Mouse (Mus musculus): ENCODE measurements around the gene Rnf113a2. TPM values are rescaled to one million over a fixed set of nuclear protein-coding genes. Genes with fewer than 3 reads are reported as not detected.

Gene Rnf113a2
- polyA plus RNA-seq, 1 experiment from 2014 or later: 30.7 TPM

DNA sequence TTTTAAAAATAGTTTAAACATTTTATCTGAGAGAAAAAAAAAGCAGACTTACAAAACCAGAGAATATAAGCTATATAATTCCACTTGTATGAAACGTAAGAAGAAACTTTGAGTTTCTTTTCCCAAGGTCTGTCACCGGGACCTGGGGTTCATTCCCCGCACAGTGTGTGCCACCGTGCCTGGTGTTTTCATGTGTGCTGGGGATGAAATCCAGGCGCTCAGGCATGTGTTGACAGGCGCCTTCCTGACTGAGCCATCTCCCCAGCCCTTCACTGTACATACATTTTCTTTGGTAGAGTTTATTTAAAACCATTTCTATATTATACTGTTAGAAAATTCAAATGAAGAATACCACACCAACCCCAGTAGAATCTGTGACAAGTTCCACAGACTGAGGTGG lies 26.7 kb upstream of the Rnf113a2 start:
- H3K27me3 ChIP-seq (ENCODE audit: control insufficient read depth, insufficient read depth, low read length): no peaks in the 10 kb centered on the region
- H3K4me2 ChIP-seq (ENCODE audit: low read depth, severe bottlenecking): no peak overlapping the region
- H3K36me3 ChIP-seq (ENCODE audit: control insufficient read depth, insufficient read depth, low read length): no peaks in the 10 kb centered on the region
- WGBS: 69% methylated on average over 6 of the region's 6 CpGs
- no peak overlapping the region for H3K9ac ChIP-seq (ENCODE audit: low read length)
- no peak for DNase-seq (ENCODE audit: low spot score)
- ATAC-seq (ENCODE audit: insufficient number of reproducible peaks, low FRiP score, low TSS enrichment, low read depth): no peak
- H3K9me3 ChIP-seq (ENCODE audit: control insufficient read depth, low read length): no peaks in the 10 kb centered on the region
- no peak overlapping the region for H3K4me3 ChIP-seq (ENCODE audit: low read depth, low read length)
- H3K4me1 ChIP-seq (ENCODE audit: control insufficient read depth, insufficient read depth, low read length): no peaks in the 10 kb centered on the region
- no peak overlapping the region for H3K27ac ChIP-seq (replicated peaks; ENCODE audit: low read depth, low read length)

DNA sequence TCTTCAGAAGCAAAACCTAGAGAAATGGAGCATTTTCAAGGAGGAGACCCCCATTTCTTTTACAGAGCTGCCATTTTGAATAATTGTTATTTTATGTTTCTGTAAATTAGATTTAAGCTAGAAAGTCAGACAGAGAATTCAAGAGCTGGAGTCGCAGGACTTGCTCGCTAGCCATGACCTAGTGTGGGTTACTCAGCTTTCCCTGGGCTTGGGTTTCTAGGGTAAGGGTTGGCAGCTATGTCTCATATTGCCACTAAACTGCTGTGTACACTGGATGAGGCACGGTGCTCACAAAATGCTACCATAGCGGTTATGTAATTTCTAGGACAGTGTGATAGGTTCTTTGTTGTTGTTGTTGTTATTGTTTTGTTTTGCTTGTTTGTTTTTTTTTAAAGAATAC lies 24.3 kb upstream of the Rnf113a2 start:
- no peak overlapping the region for H3K4me2 ChIP-seq (ENCODE audit: low read depth, severe bottlenecking)
- no peak for ATAC-seq (ENCODE audit: insufficient number of reproducible peaks, low FRiP score, low TSS enrichment, low read depth)

DNA sequence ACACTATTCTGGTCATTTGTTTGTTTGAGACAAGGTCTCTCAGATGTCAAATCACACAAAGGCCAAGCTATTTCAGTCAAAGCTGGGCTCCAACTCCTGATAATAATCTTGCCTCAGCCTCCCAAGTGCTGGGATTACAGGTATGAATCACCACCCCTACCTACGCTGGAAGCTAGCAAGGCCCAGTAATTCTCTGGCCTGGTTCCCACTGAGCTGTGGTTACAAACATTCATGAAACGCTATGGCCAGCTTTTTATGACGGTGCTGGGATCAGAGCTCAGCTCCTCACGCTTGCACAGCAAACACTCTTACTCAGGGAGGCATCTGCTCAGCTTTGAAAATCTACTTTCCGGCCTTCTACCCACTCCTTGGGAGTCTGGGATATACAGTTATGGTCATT lies 23.1 kb upstream of the Rnf113a2 start:
- 86% methylated on average over 5 of the region's 5 CpGs for WGBS

More for the DNA sequence above, 24.3 kb upstream of the Rnf113a2 start:
- DNase-seq (ENCODE audit: low spot score): no peak
- H3K36me3 ChIP-seq (ENCODE audit: control insufficient read depth, insufficient read depth, low read length): no peaks in the 10 kb centered on the region
- no peak overlapping the region for H3K4me3 ChIP-seq (ENCODE audit: low read depth, low read length)
- no peak overlapping the region for H3K9ac ChIP-seq (ENCODE audit: low read length)
- 95% methylated on average over 4 of the region's 4 CpGs for WGBS
- no peaks in the 10 kb centered on the region for H3K9me3 ChIP-seq (ENCODE audit: control insufficient read depth, low read length)
- H3K27ac ChIP-seq (replicated peaks; ENCODE audit: low read depth, low read length): no peak overlapping the region
- H3K27me3 ChIP-seq (ENCODE audit: control insufficient read depth, insufficient read depth, low read length): no peaks in the 10 kb centered on the region
- no peaks in the 10 kb centered on the region for H3K4me1 ChIP-seq (ENCODE audit: control insufficient read depth, insufficient read depth, low read length)

GRCm38 (mm10) chr12:84396947-84397679 lies 19.9 kb upstream of the Rnf113a2 start:
- Histone ChIP-seq H3K4me1 (ENCODE audit: control insufficient read depth, insufficient read depth, low read length) (no peaks in the 10 kb centered on the region), H3K4me2 (ENCODE audit: low read depth, severe bottlenecking) (no peak overlapping the region), H3K27me3 (ENCODE audit: control insufficient read depth, insufficient read depth, low read length) (no peaks in the 10 kb centered on the region), H3K27ac (replicated peaks; ENCODE audit: low read depth, low read length) (no peak overlapping the region), H3K4me3 (ENCODE audit: low read depth, low read length) (no peak overlapping the region), H3K9ac (ENCODE audit: low read length) (no peak overlapping the region), H3K9me3 (ENCODE audit: control insufficient read depth, low read length) (no peaks in the 10 kb centered on the region), H3K36me3 (ENCODE audit: control insufficient read depth, insufficient read depth, low read length) (no peaks in the 10 kb centered on the region)
- DNase-seq (ENCODE audit: low spot score) (no peak), ATAC-seq (ENCODE audit: insufficient number of reproducible peaks, low FRiP score, low TSS enrichment, low read depth) (no peak)
- 89% methylated on average over 14 of the region's 14 CpGs for WGBS

More for the DNA sequence above, 23.1 kb upstream of the Rnf113a2 start:
- Histone ChIP-seq H3K36me3 (ENCODE audit: control insufficient read depth, insufficient read depth, low read length) (no peaks in the 10 kb centered on the region), H3K4me1 (ENCODE audit: control insufficient read depth, insufficient read depth, low read length) (no peaks in the 10 kb centered on the region), H3K27ac (replicated peaks; ENCODE audit: low read depth, low read length) (no peak overlapping the region), H3K4me2 (ENCODE audit: low read depth, severe bottlenecking) (no peak overlapping the region), H3K9ac (ENCODE audit: low read length) (no peak overlapping the region), H3K27me3 (ENCODE audit: control insufficient read depth, insufficient read depth, low read length) (no peaks in the 10 kb centered on the region), H3K9me3 (ENCODE audit: control insufficient read depth, low read length) (no peaks in the 10 kb centered on the region), H3K4me3 (ENCODE audit: low read depth, low read length) (no peak overlapping the region)
- no peak for DNase-seq (ENCODE audit: low spot score)
- no peak for ATAC-seq (ENCODE audit: insufficient number of reproducible peaks, low FRiP score, low TSS enrichment, low read depth)

DNA sequence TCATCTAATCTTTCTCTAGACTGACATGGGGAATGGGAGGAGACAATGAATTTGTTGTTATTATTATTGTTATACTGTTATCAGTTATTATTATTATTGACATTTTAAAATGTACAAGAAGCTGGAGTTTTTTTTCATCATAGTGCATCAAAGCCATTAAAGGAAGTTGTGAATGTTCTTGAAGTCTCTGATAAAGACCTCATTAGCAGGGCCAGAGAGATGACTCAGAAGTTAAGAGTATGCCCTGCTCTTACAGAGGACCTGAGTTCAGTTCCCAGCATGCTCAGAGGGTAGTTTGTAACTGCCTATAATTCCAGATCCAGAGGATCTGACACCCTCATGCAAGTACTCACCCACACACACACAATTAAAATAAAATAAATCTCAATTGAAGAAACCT lies 19.3 kb upstream of the Rnf113a2 start:
- no peak for ATAC-seq (ENCODE audit: insufficient number of reproducible peaks, low FRiP score, low TSS enrichment, low read depth)
- no peak for DNase-seq (ENCODE audit: low spot score)
- no peak overlapping the region for H3K4me3 ChIP-seq (ENCODE audit: low read depth, low read length)
- no peaks in the 10 kb centered on the region for H3K9me3 ChIP-seq (ENCODE audit: control insufficient read depth, low read length)
- H3K27ac ChIP-seq (replicated peaks; ENCODE audit: low read depth, low read length): no peak overlapping the region
- H3K4me2 ChIP-seq (ENCODE audit: low read depth, severe bottlenecking): no peak overlapping the region
- no peaks in the 10 kb centered on the region for H3K4me1 ChIP-seq (ENCODE audit: control insufficient read depth, insufficient read depth, low read length)
- H3K36me3 ChIP-seq (ENCODE audit: control insufficient read depth, insufficient read depth, low read length): no peaks in the 10 kb centered on the region
- no peak overlapping the region for H3K9ac ChIP-seq (ENCODE audit: low read length)
- H3K27me3 ChIP-seq (ENCODE audit: control insufficient read depth, insufficient read depth, low read length): no peaks in the 10 kb centered on the region

- Histone ChIP-seq H3K4me3 (ENCODE audit: low read depth, low read length) (no peak overlapping the region), H3K9me3 (ENCODE audit: control insufficient read depth, low read length) (no peaks in the 10 kb centered on the region), H3K27ac (replicated peaks; ENCODE audit: low read depth, low read length) (no peak overlapping the region), H3K36me3 (ENCODE audit: control insufficient read depth, insufficient read depth, low read length) (no peaks in the 10 kb centered on the region), H3K4me2 (ENCODE audit: low read depth, severe bottlenecking) (no peak overlapping the region), H3K27me3 (ENCODE audit: control insufficient read depth, insufficient read depth, low read length) (no peaks in the 10 kb centered on the region), H3K4me1 (ENCODE audit: control insufficient read depth, insufficient read depth, low read length) (no peaks in the 10 kb centered on the region), H3K9ac (ENCODE audit: low read length) (no peak overlapping the region)
- DNase-seq (ENCODE audit: low spot score): no peak
- 84% methylated on average over 5 of the region's 5 CpGs for whole genome bisulfite sequencing
- no peak for ATAC-seq (ENCODE audit: insufficient number of reproducible peaks, low FRiP score, low TSS enrichment, low read depth)
These were observed 18.4 kb upstream of the Rnf113a2 start for GRCm38 (mm10) chr12:84398629-84399028.

- WGBS: 75% methylated on average over 9 of the region's 9 CpGs
- Histone ChIP-seq H3K9me3 (ENCODE audit: control insufficient read depth, low read length) (no peaks in the 10 kb centered on the region), H3K4me2 (ENCODE audit: low read depth, severe bottlenecking) (no peak overlapping the region), H3K4me1 (ENCODE audit: control insufficient read depth, insufficient read depth, low read length) (no peaks in the 10 kb centered on the region), H3K36me3 (ENCODE audit: control insufficient read depth, insufficient read depth, low read length) (no peaks in the 10 kb centered on the region), H3K9ac (ENCODE audit: low read length) (no peak overlapping the region), H3K27me3 (ENCODE audit: control insufficient read depth, insufficient read depth, low read length) (no peaks in the 10 kb centered on the region), H3K4me3 (ENCODE audit: low read depth, low read length) (no peak overlapping the region), H3K27ac (replicated peaks; ENCODE audit: low read depth, low read length) (no peak overlapping the region)
- DNase-seq (ENCODE audit: low spot score) (no peak), ATAC-seq (ENCODE audit: insufficient number of reproducible peaks, low FRiP score, low TSS enrichment, low read depth) (no peak)
These were observed 17.9 kb upstream of the Rnf113a2 start for GRCm38 (mm10) chr12:84399135-84399534.

- no peaks in the 10 kb centered on the region for H3K4me1 ChIP-seq (ENCODE audit: control insufficient read depth, insufficient read depth, low read length)
These were observed 17.3 kb upstream of the Rnf113a2 start for GRCm38 (mm10) chr12:84399663-84400062.

DNA sequence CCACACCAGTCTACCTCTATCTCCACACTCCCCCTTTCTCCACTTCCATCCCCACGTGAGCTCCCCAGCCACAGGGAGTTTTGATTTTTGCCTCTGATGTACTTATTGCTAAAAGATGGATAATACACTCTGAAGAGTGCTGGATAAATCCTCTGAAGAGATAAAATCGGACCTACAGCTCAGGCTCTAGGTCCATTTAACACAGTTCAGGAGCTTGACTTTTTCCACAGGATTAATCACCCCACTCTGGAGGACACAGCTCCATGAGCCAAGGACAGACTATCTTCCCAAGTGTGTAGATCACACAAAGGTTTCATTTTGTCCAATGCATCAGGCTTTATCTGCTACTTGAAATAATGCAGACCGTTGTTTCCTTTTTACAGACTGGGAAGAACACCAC lies 16.9 kb upstream of the Rnf113a2 start:
- no peak for ATAC-seq (ENCODE audit: insufficient number of reproducible peaks, low FRiP score, low TSS enrichment, low read depth)
- WGBS: 80% methylated on average over 3 of the region's 3 CpGs
- no peak overlapping the region for H3K4me2 ChIP-seq (ENCODE audit: low read depth, severe bottlenecking)
- H3K27ac ChIP-seq (replicated peaks; ENCODE audit: low read depth, low read length): no peak overlapping the region
- no peak overlapping the region for H3K9ac ChIP-seq (ENCODE audit: low read length)
- H3K36me3 ChIP-seq (ENCODE audit: control insufficient read depth, insufficient read depth, low read length): no peaks in the 10 kb centered on the region
- no peaks in the 10 kb centered on the region for H3K4me1 ChIP-seq (ENCODE audit: control insufficient read depth, insufficient read depth, low read length)
- DNase-seq (ENCODE audit: low spot score): no peak
- no peaks in the 10 kb centered on the region for H3K27me3 ChIP-seq (ENCODE audit: control insufficient read depth, insufficient read depth, low read length)
- no peak overlapping the region for H3K4me3 ChIP-seq (ENCODE audit: low read depth, low read length)
- H3K9me3 ChIP-seq (ENCODE audit: control insufficient read depth, low read length): no peaks in the 10 kb centered on the region

More at GRCm38 (mm10) chr12:84399663-84400062, 17.3 kb upstream of the Rnf113a2 start:
- H3K4me3 ChIP-seq (ENCODE audit: low read depth, low read length): no peak overlapping the region
- DNase-seq (ENCODE audit: low spot score): no peak
- no peak for ATAC-seq (ENCODE audit: insufficient number of reproducible peaks, low FRiP score, low TSS enrichment, low read depth)
- H3K27me3 ChIP-seq (ENCODE audit: control insufficient read depth, insufficient read depth, low read length): no peaks in the 10 kb centered on the region
- H3K36me3 ChIP-seq (ENCODE audit: control insufficient read depth, insufficient read depth, low read length): no peaks in the 10 kb centered on the region
- no peak overlapping the region for H3K4me2 ChIP-seq (ENCODE audit: low read depth, severe bottlenecking)
- H3K9me3 ChIP-seq (ENCODE audit: control insufficient read depth, low read length): no peaks in the 10 kb centered on the region
- no peak overlapping the region for H3K27ac ChIP-seq (replicated peaks; ENCODE audit: low read depth, low read length)
- no peak overlapping the region for H3K9ac ChIP-seq (ENCODE audit: low read length)
- 77% methylated on average over 9 of the region's 9 CpGs for WGBS

All from limb, embryonic 11.5 days (tissue).